Mouse (Mus musculus) ES-CJ7 (cell line): ENCODE measurements around the gene Lsm2.
A peak's percentile ranks its signal among the peaks of the same experiment; 100 is the strongest.
"Not testable (repeated sequence)": the region's sequence is repeated elsewhere in the genome, so short reads cannot be mapped to it uniquely, and the experiment has no call there.

Experiments
- DNase-seq: peaks from one replicate; pipeline ENCODE4 v3.0.0; 2011; ENCODE audit warnings: low read depth, low spot score

Lsm2 gene

DNA sequence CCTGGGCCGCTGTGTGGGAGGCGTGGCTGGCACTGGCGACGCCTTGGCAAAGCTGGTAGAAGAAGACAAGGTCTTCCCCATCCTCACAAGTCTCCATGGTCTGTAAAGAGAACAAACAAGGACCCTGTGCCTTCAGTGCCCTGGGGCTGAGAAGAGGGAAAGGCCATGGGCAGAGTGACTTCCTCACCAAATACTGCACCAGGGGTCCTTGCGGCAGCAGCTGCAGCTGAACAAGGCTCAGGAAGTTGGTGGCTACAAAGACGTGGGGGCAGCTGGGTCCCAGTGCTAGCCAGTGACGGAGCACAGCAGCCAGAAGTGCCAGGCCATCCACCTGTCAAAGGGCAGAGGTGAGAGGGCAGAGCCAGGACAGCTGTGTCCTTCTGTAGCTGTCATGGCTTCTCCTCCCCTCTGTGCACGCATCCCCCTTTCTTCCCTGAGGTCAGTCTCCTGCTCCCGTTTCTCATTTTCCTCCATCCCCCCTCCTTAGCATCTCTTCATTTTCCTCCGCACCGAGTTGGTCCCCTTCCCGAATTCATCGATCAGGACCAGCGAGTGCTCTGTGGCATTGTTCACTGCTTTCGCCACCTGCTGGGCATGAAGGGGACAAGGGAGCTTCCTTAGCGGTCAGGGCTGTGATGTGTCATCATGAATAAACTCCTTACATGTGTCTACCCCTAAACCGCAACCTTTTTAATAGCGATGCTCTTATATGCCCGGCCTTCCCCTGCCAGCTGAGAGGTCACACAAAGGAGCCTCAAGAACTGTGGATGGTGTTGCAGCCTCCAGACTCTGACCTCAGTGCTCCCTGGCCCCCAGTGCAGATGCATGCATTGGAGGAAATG lies 48.2 kb downstream of the Lsm2 start:
- peak; percentile 46 for DNase-seq

DNA sequence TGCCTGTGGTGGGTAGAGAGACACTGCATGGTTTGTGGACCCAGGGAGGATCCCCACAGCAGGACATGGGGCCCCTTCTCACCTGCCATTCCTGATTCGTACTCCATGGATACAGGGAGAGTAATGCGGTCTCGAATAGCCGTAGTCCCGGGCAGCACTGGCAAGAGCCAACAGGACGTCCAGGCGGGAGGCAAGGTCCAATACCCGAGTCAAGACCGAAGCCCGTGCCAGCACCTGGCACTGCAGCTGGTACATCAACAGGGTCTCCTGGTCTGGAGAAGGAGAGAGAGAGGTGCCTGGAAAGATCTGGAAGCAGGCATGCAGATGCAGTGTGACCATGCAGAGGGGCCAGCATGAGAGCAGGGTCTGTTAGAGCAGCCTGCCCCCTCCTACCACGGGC lies 49.6 kb downstream of the Lsm2 start:
- DNase-seq, result no peak

DNA sequence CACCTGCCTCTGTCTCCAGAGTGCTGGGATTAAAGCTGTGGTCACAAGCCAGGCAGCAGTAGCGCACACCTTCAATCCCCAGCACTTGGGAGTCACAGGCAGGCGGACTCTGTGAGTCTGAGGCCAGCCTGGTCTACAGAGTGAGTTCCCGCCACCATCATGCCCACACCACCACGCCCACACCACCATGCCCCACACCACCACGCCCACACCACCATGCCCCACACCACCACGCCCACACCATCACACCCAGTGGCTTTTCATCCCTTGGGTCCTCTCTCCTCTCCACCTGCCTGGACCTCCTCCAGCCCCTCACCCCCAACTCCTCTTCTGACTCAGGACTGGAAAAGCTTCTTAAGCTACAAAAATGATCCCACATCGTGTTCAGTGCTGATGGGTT lies 50.2 kb downstream of the Lsm2 start:
- DNase-seq, result no peak

DNA sequence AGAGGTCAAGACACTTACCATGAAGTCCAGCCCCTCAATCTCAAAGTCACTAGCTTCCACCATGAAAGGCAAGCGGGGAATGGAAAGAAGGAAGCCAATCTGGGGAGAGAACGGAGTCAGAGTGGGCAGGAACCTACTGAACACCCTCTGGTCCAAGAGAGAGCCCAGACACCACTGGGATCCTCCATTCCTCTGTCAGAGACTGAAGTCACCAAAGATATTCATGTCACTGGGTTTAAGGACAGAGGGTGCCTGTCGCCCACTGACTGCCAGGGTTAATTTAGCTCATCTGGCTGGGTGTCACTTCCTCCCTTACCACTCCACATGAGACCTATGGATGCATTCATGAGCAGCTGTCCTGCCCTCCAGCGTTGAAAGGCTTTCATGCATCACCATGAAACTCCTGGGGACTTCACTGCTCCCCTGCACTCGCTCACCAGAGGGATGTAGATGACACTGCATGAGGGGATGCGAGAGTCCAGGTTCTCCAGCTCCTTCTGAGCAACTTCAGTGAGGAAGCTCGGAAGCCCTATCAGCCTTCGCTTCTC lies 50.7 kb downstream of the Lsm2 start:
- DNase-seq, result no peak

DNA sequence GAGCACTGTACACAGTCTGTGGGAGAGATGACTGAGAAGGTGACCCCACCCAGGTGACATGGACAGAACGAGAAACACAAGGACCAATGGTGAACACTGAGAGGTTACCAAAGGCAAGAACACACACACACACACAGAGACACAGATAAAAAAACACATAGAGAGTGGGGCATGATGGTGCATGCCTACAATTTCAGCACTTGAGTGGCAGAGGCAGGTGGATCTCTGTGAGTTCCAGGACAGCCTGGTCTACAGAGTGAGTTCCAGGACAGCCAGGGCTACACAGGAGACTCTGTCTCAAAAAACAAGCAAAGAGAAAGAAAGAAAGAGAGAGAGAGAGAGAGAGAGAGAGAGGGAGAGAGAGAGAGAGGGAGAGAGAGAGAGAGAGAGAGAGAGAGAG lies 52.0 kb downstream of the Lsm2 start:
- not testable (repeated sequence) for DNase-seq

DNA sequence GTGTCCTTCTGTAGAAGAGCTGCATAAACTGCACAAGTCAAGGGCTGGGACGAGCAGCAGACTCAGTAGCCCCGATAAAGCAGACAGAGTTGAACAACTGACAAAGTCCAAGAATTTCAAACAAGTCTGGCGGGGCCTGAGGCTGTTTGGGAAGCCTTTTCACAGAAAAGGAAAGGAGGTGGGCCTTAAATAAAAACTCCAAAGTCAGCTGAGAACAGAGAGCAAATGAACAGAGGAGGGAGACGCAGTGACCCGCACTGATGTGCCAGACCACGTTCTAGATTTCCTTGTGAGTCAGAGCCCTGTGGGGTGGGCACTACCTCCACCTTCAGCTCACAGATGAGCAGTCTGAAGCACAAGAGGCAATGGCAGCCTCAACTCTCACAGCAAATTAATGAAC lies 53.2 kb downstream of the Lsm2 start:
- no peak for DNase-seq
